Mouse (Mus musculus): Measurements from ENCODE around the gene Rdh8.

DNA sequence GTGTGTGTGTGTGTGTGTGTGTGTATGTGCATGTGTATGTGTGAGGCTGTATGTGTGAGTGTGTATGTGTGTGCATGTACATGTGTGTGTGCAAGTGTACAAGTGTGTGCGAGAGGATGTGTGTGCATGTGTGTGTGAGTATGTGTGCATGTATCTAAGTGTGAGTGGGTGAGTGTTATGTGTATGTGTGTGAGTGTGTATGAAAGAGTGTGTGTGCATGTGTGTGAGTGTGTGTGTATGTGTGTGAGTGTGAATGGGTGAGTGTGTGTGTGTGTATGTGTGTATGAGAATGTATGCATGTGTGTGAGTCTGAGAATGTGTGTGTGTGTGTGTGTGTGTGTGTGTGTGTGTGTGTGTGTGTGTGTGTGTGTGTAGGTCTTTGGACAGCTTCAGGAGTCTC is 9.8 kb downstream of the Rdh8 start:
- TF ChIP-seq CTCF (IDR thresholded peaks at IDR 0.05; ENCODE audit: borderline replicate concordance, control insufficient read depth, extremely low read depth, insufficient read depth, low read length, poor library complexity) (no peak), POLR2A (IDR thresholded peaks at IDR 0.05; ENCODE audit: control insufficient read depth, extremely low read depth, insufficient read depth, low read length, poor library complexity) (no peak)
